Mouse (Mus musculus) olfactory bulb, adult 2 months (tissue): ENCODE data around the gene Gm9639.

Source experiments
- CTCF ChIP-seq: fragments of 200-500 bp; IDR thresholded peaks from 2 replicates; pipeline ENCODE4 v1.5.1; 2012; ENCODE audit warnings: low read depth, mild to moderate bottlenecking, low read length, moderate library complexity; ENCODE audit not compliant: insufficient read depth
- POLR2A ChIP-seq: fragments of 200-500 bp; IDR thresholded peaks from 2 replicates; pipeline ENCODE4 v1.6.1; 2012; ENCODE audit warnings: mild to moderate bottlenecking, low read depth, low read length, moderate library complexity; ENCODE audit not compliant: insufficient read depth

- no peak for TF ChIP-seq CTCF
- no peak for TF ChIP-seq POLR2A
Measured at GRCm38 (mm10) chr10:77814382-77814781, 19.5 kb upstream of the Gm9639 start, which contains the start of gene Gm2696.
